11 mouse cellular contexts compared by ENCODE assay signal in the genomic region with DNA sequence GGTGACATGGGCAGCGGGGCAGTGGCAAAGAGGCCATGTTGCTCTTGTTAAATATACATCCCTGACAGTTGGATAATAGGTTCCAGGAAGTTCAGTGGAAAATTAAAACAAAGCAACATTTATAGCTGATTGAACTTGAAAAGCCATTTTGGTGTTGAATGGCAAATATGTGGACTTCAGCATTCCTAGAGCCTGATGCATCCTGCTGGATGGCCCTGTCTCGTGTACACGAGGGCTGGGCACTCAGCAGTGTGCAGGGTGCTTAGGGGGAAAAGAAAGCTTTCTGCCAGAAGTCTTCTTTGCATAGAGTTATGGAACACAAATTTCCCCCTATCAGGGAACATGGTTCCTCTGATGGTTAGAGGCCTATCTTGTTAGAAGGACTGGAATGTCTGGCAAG.
DNase-seq lines count a peak whose midpoint lies in the region; ATAC-seq and TF ChIP-seq lines count a peak whose summit lies in the region.
"Had no signal": no experiment of that assay in that cellular context is flagged by ENCODE, and none has a peak within 500 bp of the region (broad histone marks: within the 10 kb centered on the region; RNA-seq: fewer than 3 reads in every experiment).

No protein-coding gene starts in this region.

- no peak overlapping the region for H3ac ChIP-seq in myocyte (ENCODE audit: control insufficient read depth, insufficient read length)

- no peak for ATAC-seq in heart, embryonic 14.5 days (ENCODE audit: insufficient number of reproducible peaks, insufficient read depth, low FRiP score, low read depth)

- H3K4me1 ChIP-seq in heart, adult 2 months (ENCODE audit: control insufficient read depth, insufficient read depth, low read length) = peaks cover 6% of the 10 kb centered on the region
- H3K4me1 ChIP-seq in heart, embryonic 14.5 days (ENCODE audit: control insufficient read depth in 2 of 2, insufficient read depth in 2 of 2, low read length in 2 of 2) = peaks cover 10 to 34% of the 10 kb centered on the region in 2 experiments

- peak overlapping the region; percentile 36 for H3K4me2 ChIP-seq in heart, embryonic 14.5 days (ENCODE audit: low read length)
- H3K4me2 ChIP-seq in myocyte (ENCODE audit: low read depth) = peak overlapping the region; percentile 56

- no peaks in the 10 kb centered on the region for H3K9me3 ChIP-seq in heart, embryonic 14.5 days (ENCODE audit: control insufficient read depth, low read length)
- H3K9me3 ChIP-seq: G1E had no signal

- no peak overlapping the region for H3K9ac ChIP-seq in heart, adult 2 months (ENCODE audit: low read depth, low read length)
- no peak overlapping the region for H3K9ac ChIP-seq in heart, embryonic 14.5 days (ENCODE audit: low read length)

- intact Hi-C loops in heart, adult 2 months (cut with DNase I) = no loop called here
- intact Hi-C loops in heart, postnatal 25 days (cut with DNase I) = no loop called here

- TF ChIP-seq EP300 in heart, adult 2 months (IDR thresholded peaks at IDR 0.05; ENCODE audit: insufficient read depth, low read depth, low read length) = no peak

- no peak for TF ChIP-seq POLR2A in heart, adult 2 months (IDR thresholded peaks at IDR 0.05; ENCODE audit: insufficient read depth, low read depth, low read length)
- no peak for TF ChIP-seq POLR2A in myocyte (IDR thresholded peaks at IDR 0.05; ENCODE audit: insufficient read length, low read depth)

- no peak for DNase-seq in heart, adult 2 months
- no peak for DNase-seq in heart, postnatal 25 days (ENCODE audit: low spot score)
- DNase-seq in lung, postnatal 10 days = peak; percentile 25
- DNase-seq in lung, postnatal 36 days = no peak
- DNase-seq in thymus, postnatal 4 days = no peak
- DNase-seq in layer of hippocampus, adult 2 months (ENCODE audit: low spot score in 2 of 2) = no peak
- DNase-seq: B cell, adult 2 months; cerebellum, postnatal 25 days had no signal

- H3K79me2 ChIP-seq in heart, adult 2 months (replicated peaks; ENCODE audit: control insufficient read depth, insufficient read depth, low read length) = no peaks in the 10 kb centered on the region
- H3K79me2 ChIP-seq in myocyte (ENCODE audit: control insufficient read depth, insufficient read depth) = peaks cover 24% of the 10 kb centered on the region

- H3K27ac ChIP-seq in heart, adult 2 months = peak overlapping the region; percentile 34; the same call in 1 of the 2 replicates
- H3K27ac ChIP-seq in heart, embryonic 14.5 days (replicated peaks in 1 of 2; ENCODE audit: control insufficient read depth in 1 of 2, insufficient read depth in 1 of 2, low read depth in 2 of 2, low read length in 2 of 2) = peak overlapping the region; percentile 87 to 88
- no peak overlapping the region for H3K27ac ChIP-seq in layer of hippocampus, adult 2 months

- no peak for TF ChIP-seq CTCF in heart, adult 2 months (IDR thresholded peaks at IDR 0.05)
- no peak for TF ChIP-seq CTCF in layer of hippocampus, adult 2 months (conservative IDR thresholded peaks at IDR 0.05)

- WGBS in heart, adult 2 months = 23% methylated on average over 3 of the region's 3 CpGs
- 15% methylated on average over 3 of the region's 3 CpGs for WGBS in heart, embryonic 14.5 days

- peaks cover 4% of the 10 kb centered on the region for H3K36me3 ChIP-seq in heart, adult 2 months (ENCODE audit: control insufficient read depth, insufficient read depth, low read length)
- H3K36me3 ChIP-seq in heart, embryonic 14.5 days (ENCODE audit: control insufficient read depth, insufficient read depth, low read length) = no peaks in the 10 kb centered on the region
- H3K36me3 ChIP-seq in myocyte (ENCODE audit: control insufficient read depth, insufficient read depth) = no peaks in the 10 kb centered on the region

- H3K27me3 ChIP-seq in heart, adult 2 months (ENCODE audit: control insufficient read depth, insufficient read depth, low read length) = no peaks in the 10 kb centered on the region
- no peaks in the 10 kb centered on the region for H3K27me3 ChIP-seq in heart, embryonic 14.5 days (ENCODE audit: control insufficient read depth, insufficient read depth, low read length)
- no peaks in the 10 kb centered on the region for H3K27me3 ChIP-seq in myocyte (ENCODE audit: control insufficient read depth, insufficient read depth, insufficient read length)

- H3K4me3 ChIP-seq in heart, adult 2 months = no peak overlapping the region
- H3K4me3 ChIP-seq in heart, embryonic 14.5 days (ENCODE audit: control insufficient read depth in 1 of 2, insufficient read depth in 1 of 2, low read depth in 1 of 2, low read length in 2 of 2) = no peak overlapping the region
- H3K4me3 ChIP-seq in myocyte = no peak overlapping the region
- H3K4me3 ChIP-seq in layer of hippocampus, adult 2 months = no peak overlapping the region

TF ChIP-seq in myocyte, 11 proteins besides CTCF, POLR2A, EP300 and RAD21:
- TF ChIP-seq TCF12 (IDR thresholded peaks at IDR 0.05; ENCODE audit: insufficient read depth, poor library complexity, severe bottlenecking) (no peak), CEBPB (IDR thresholded peaks at IDR 0.05; ENCODE audit: insufficient read depth, poor library complexity, severe bottlenecking) (no peak), POLR2AphosphoS2 (IDR thresholded peaks at IDR 0.05; ENCODE audit: insufficient read length, low read depth) (no peak), USF1 (IDR thresholded peaks at IDR 0.05; ENCODE audit: low read depth) (no peak), MAX (IDR thresholded peaks at IDR 0.05; ENCODE audit: low read depth) (no peak), MYOG (IDR thresholded peaks at IDR 0.05; ENCODE audit: control insufficient read depth in 1 of 3, insufficient read depth in 1 of 3, insufficient read length in 2 of 3, low read depth in 2 of 3) (no peak), TCF3 (IDR thresholded peaks at IDR 0.05; ENCODE audit: insufficient read length, low read depth) (no peak), E2F4 (IDR thresholded peaks at IDR 0.05; ENCODE audit: insufficient read depth) (no peak), MYOD1 (IDR thresholded peaks at IDR 0.05; ENCODE audit: control insufficient read depth in 1 of 3, insufficient read length in 2 of 3, low read depth in 2 of 3) (no peak), SRF (IDR thresholded peaks at IDR 0.05; ENCODE audit: control insufficient read depth, insufficient read length, low read depth) (no peak), REST (IDR thresholded peaks at IDR 0.05; ENCODE audit: insufficient read depth, insufficient read length) (no peak)
